Mouse (Mus musculus): ENCODE measurements around the gene Vps9d1.
A peak's percentile ranks its signal among the peaks of the same experiment; 100 is the strongest.
"Not testable (repeated sequence)": the region's sequence is repeated elsewhere in the genome, so short reads cannot be mapped to it uniquely, and the experiment has no call there.

Vps9d1 gene

DNA sequence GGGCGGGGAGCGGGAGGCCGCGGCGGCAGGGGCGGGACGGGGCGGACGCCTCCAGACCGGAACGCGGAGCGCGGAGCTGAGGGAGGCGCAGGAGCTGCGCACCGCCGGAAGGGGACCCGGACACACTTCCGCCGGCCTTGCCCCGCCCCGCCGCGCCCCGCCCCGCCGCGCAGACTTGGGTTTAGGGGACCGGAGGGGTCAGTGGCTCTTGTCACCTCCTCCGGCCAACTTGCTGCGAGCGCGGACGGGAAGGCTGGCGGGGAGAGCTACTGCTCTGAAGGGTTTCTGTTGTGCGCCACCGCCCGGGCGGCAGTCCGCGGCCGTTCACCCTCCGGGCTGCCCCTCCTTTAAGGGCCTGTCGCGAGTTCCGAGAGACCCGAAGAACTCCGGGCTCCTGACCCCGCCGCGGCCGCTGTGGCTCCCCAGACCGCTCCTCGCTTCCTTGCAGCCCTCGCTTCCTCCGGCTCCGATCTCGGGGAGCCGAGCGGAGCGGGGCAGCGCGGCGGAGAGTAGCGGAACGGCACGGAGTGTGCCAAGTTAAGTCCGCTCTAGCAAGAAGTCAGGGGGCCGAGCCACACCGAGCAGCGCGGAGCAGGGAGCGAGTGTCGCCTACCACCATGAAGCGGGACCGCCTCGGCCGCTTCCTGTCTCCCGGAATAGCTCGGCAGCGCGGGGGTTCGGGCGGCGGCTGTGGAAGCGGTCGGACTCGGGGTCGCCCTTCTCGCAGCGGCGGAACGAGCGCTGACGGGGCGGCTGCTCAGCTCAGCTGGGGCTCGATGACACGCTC, at the start of gene Vps9d1, which contains the start of gene Zfp276:
TSS of gene Vps9d1 (minus strand) at position 250 of the 787 bp plus-strand sequence.
TSS of gene Zfp276 (plus strand) at position 97 of the 787 bp plus-strand sequence.
- peaks cover 5% of the 10 kb centered on the region for H3K36me3 ChIP-seq (ENCODE audit: control insufficient read depth, insufficient read depth, low read length, poor library complexity, severe bottlenecking)
- DNase-seq (ENCODE audit: low read depth, low spot score), result peak; percentile 84

GRCm38 (mm10) chr8:123298301-123298700, 44.2 kb upstream of the Vps9d1 start:
- Histone ChIP-seq H3K36me3 (ENCODE audit: control insufficient read depth, insufficient read depth, low read length, poor library complexity, severe bottlenecking) (no peaks in the 10 kb centered on the region), H3K27me3 (ENCODE audit: control insufficient read depth, insufficient read depth, low read length, poor library complexity, severe bottlenecking) (no peaks in the 10 kb centered on the region)
- DNase-seq (ENCODE audit: low read depth, low spot score), result no peak

More for the DNA sequence above, at the start of gene Vps9d1, which contains the start of gene Zfp276:
- no peaks in the 10 kb centered on the region for H3K27me3 ChIP-seq (ENCODE audit: control insufficient read depth, insufficient read depth, low read length, poor library complexity, severe bottlenecking)

GRCm38 (mm10) chr8:123292785-123293184, 38.6 kb upstream of the Vps9d1 start:
- Histone ChIP-seq H3K27me3 (ENCODE audit: control insufficient read depth, insufficient read depth, low read length, poor library complexity, severe bottlenecking) (no peaks in the 10 kb centered on the region), H3K36me3 (ENCODE audit: control insufficient read depth, insufficient read depth, low read length, poor library complexity, severe bottlenecking) (no peaks in the 10 kb centered on the region)
- DNase-seq (ENCODE audit: low read depth, low spot score), result no peak

DNA sequence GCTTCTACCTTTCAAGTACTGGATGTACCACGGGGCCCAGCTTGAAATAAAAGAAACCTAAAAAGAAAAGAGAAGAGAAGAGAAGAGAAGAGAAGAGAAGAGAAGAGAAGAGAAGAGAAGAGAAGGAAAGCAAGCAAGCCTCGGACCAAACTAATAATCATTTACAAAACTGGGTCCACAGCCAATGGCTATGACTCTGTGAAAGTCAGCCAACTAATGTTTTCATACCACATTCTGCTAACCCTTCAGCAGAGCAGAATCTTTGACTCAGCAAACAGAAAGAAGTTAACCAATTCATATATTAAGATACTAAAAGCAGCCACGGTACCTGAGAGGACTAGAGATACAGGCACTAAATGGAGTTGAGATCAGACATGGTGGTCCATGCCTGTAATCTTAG, 38.1 kb upstream of the Vps9d1 start:
- H3K36me3 ChIP-seq (ENCODE audit: control insufficient read depth, insufficient read depth, low read length, poor library complexity, severe bottlenecking), result no peaks in the 10 kb centered on the region
- DNase-seq (ENCODE audit: low read depth, low spot score), result no peak

DNA sequence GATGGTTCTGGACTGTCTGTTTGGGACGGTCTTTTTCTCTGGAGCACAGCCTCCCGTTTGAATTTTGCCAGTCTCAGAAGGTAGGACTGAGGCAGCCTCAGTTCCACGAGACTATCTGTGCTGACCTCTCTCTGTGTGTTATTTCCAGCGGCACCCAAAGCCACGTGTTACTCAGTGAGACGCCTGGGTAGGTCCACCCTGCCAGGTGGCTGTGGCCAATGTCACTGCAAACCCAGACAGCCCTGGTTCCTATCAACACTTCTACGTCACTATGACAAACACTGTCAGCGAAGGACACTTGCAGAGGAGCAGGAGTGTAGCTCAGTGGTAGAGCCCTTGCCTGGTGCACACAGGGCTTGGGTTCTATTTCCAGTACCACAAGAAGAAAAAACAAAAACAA, 37.6 kb upstream of the Vps9d1 start:
- DNase-seq (ENCODE audit: low read depth, low spot score), result no peak
- H3K27me3 ChIP-seq (ENCODE audit: control insufficient read depth, insufficient read depth, low read length, poor library complexity, severe bottlenecking), result no peaks in the 10 kb centered on the region
- no peaks in the 10 kb centered on the region for H3K36me3 ChIP-seq (ENCODE audit: control insufficient read depth, insufficient read depth, low read length, poor library complexity, severe bottlenecking)

More for the DNA sequence above, 38.1 kb upstream of the Vps9d1 start:
- H3K27me3 ChIP-seq (ENCODE audit: control insufficient read depth, insufficient read depth, low read length, poor library complexity, severe bottlenecking), result no peaks in the 10 kb centered on the region

GRCm38 (mm10) chr8:123290679-123291078, 36.5 kb upstream of the Vps9d1 start:
- DNase-seq (ENCODE audit: low read depth, low spot score), result no peak
- Histone ChIP-seq H3K36me3 (ENCODE audit: control insufficient read depth, insufficient read depth, low read length, poor library complexity, severe bottlenecking) (no peaks in the 10 kb centered on the region), H3K27me3 (ENCODE audit: control insufficient read depth, insufficient read depth, low read length, poor library complexity, severe bottlenecking) (no peaks in the 10 kb centered on the region)

DNA sequence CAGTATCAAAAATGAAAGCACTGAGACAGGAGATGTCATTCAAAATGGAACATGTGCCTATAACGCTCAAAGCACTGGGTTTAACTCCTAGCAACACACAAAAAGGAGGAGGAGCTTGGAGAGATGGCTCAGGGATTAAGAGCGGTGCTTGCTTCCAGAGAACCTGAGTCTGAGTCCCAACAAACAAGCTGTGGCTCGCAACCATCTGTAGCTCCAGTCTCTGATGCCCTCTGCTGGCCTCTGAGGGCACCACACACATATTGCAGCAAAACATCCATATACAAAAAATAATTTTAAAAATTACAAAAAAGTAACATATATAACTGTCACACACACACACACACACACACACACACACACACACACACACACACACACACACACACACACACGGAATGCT, 36.0 kb upstream of the Vps9d1 start:
- Histone ChIP-seq H3K36me3 (ENCODE audit: control insufficient read depth, insufficient read depth, low read length, poor library complexity, severe bottlenecking) (no peaks in the 10 kb centered on the region), H3K27me3 (ENCODE audit: control insufficient read depth, insufficient read depth, low read length, poor library complexity, severe bottlenecking) (no peaks in the 10 kb centered on the region)
- peak; percentile 63 for DNase-seq (ENCODE audit: low read depth, low spot score)

- no peak for DNase-seq (ENCODE audit: low read depth, low spot score)
- no peaks in the 10 kb centered on the region for H3K36me3 ChIP-seq (ENCODE audit: control insufficient read depth, insufficient read depth, low read length, poor library complexity, severe bottlenecking)
- no peaks in the 10 kb centered on the region for H3K27me3 ChIP-seq (ENCODE audit: control insufficient read depth, insufficient read depth, low read length, poor library complexity, severe bottlenecking)
Measured at GRCm38 (mm10) chr8:123287362-123287761, 33.2 kb upstream of the Vps9d1 start.

GRCm38 (mm10) chr8:123284493-123284892, 30.3 kb upstream of the Vps9d1 start:
- Histone ChIP-seq H3K27me3 (ENCODE audit: control insufficient read depth, insufficient read depth, low read length, poor library complexity, severe bottlenecking) (no peaks in the 10 kb centered on the region), H3K36me3 (ENCODE audit: control insufficient read depth, insufficient read depth, low read length, poor library complexity, severe bottlenecking) (no peaks in the 10 kb centered on the region)
- no peak for DNase-seq (ENCODE audit: low read depth, low spot score)

- H3K36me3 ChIP-seq (ENCODE audit: control insufficient read depth, insufficient read depth, low read length, poor library complexity, severe bottlenecking), result no peaks in the 10 kb centered on the region
- DNase-seq (ENCODE audit: low read depth, low spot score), result peak; percentile 72
Measured at GRCm38 (mm10) chr8:123283991-123284390, 29.8 kb upstream of the Vps9d1 start.

DNA sequence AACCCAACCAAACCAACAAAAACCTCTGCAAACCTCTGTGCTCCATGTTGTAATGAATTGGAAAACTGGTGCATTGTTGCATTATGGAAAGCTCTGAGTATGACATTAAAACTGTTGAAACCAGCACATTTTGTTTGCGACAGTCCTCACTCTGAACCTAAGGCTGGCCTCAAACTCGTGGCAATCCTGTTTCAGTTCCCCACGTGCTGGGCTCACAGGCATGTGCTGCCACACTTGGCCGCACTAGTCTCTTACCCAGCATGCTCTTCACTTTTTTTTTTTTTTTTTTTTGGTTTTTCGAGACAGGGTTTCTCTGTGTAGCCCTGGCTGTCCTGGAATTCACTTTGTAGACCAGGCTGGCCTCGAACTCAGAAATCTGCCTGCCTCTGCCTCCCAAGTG, 28.8 kb upstream of the Vps9d1 start:
- DNase-seq (ENCODE audit: low read depth, low spot score), result peak; percentile 76
- H3K36me3 ChIP-seq (ENCODE audit: control insufficient read depth, insufficient read depth, low read length, poor library complexity, severe bottlenecking); H3K27me3 ChIP-seq (ENCODE audit: control insufficient read depth, insufficient read depth, low read length, poor library complexity, severe bottlenecking): not testable (repeated sequence)

More at GRCm38 (mm10) chr8:123283991-123284390, 29.8 kb upstream of the Vps9d1 start:
- no peaks in the 10 kb centered on the region for H3K27me3 ChIP-seq (ENCODE audit: control insufficient read depth, insufficient read depth, low read length, poor library complexity, severe bottlenecking)

- DNase-seq (ENCODE audit: low read depth, low spot score), result no peak
- Histone ChIP-seq H3K27me3 (ENCODE audit: control insufficient read depth, insufficient read depth, low read length, poor library complexity, severe bottlenecking) (no peaks in the 10 kb centered on the region), H3K36me3 (ENCODE audit: control insufficient read depth, insufficient read depth, low read length, poor library complexity, severe bottlenecking) (no peaks in the 10 kb centered on the region)
Measured at GRCm38 (mm10) chr8:123280302-123281094, 26.4 kb upstream of the Vps9d1 start.

DNA sequence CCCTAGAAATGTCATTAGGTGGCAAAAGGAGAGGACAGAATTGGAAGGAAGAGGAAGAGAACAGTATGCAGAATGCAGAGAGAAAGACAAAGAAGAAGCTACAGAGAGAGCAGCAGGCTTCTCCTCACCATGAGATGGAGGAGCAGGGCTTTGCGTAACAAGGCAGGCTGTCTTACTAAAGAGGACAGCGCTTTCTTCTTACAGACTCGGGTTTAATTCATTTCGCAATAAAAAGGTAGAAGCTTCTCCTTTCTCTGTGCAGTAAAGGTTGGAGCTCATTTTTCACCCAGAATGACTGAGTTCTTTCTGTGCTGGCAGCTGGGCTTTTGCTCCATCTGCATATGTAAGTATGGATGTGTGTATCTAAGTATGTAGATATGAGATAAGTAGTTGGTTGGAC, 25.7 kb upstream of the Vps9d1 start:
- H3K27me3 ChIP-seq (ENCODE audit: control insufficient read depth, insufficient read depth, low read length, poor library complexity, severe bottlenecking), result no peaks in the 10 kb centered on the region
- H3K36me3 ChIP-seq (ENCODE audit: control insufficient read depth, insufficient read depth, low read length, poor library complexity, severe bottlenecking), result no peaks in the 10 kb centered on the region
- DNase-seq (ENCODE audit: low read depth, low spot score), result no peak

DNA sequence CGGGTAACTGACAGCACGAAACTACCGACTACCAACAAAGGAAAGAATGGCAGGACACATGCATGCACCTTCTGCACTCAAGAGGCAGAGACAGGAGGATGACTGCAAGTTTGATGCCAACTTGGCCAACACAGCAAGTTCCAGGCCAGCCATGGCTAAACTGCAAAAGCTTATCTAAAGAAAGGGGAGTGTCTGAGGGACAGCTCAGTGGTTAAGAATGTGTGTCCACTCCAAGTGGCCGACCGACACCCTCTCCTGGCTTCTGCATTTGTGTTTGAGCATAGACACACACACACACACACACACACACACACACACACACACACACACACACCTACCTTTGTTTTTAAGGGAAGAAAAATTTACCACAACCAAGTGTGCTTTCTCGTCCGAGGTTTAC, 24.3 kb upstream of the Vps9d1 start:
- DNase-seq (ENCODE audit: low read depth, low spot score), result no peak
- peaks cover 1% of the 10 kb centered on the region; the same call in 1 of the 2 replicates for H3K36me3 ChIP-seq (ENCODE audit: control insufficient read depth, insufficient read depth, low read length, poor library complexity, severe bottlenecking)

GRCm38 (mm10) chr8:123275096-123275495, 20.9 kb upstream of the Vps9d1 start:
- no peaks in the 10 kb centered on the region for H3K27me3 ChIP-seq (ENCODE audit: control insufficient read depth, insufficient read depth, low read length, poor library complexity, severe bottlenecking)
- no peak for DNase-seq (ENCODE audit: low read depth, low spot score)
- H3K36me3 ChIP-seq (ENCODE audit: control insufficient read depth, insufficient read depth, low read length, poor library complexity, severe bottlenecking), result peaks cover 1% of the 10 kb centered on the region; the same call in 1 of the 2 replicates

More for the DNA sequence above, 24.3 kb upstream of the Vps9d1 start:
- no peaks in the 10 kb centered on the region for H3K27me3 ChIP-seq (ENCODE audit: control insufficient read depth, insufficient read depth, low read length, poor library complexity, severe bottlenecking)
